Mouse (Mus musculus) frontal cortex, postnatal 14 days (tissue): Measurements from ENCODE around the gene Stag2.

Source experiments
- DNase-seq, 2 experiments: peaks; one replicate each; pipeline ENCODE4 v3.0.0; 2022; ENCODE audit warnings: low spot score in 2 of 2

Gene Stag2

GRCm38 (mm10) chrX:42215742-42216141 lies 66.6 kb downstream of the Stag2 start:
- DNase-seq = no peak

- DNase-seq = no peak
These were observed 101.2 kb downstream of the Stag2 start for GRCm38 (mm10) chrX:42250342-42250741.

GRCm38 (mm10) chrX:42272713-42273112 lies 123.6 kb downstream of the Stag2 start:
- DNase-seq = no peak

- no peak for DNase-seq
These were observed 141.1 kb downstream of the Stag2 start for GRCm38 (mm10) chrX:42290215-42290614.

- DNase-seq = no peak
These were observed 166.1 kb downstream of the Stag2 start for GRCm38 (mm10) chrX:42315231-42315630.

- DNase-seq = no peak
These were observed 171.3 kb downstream of the Stag2 start for GRCm38 (mm10) chrX:42320424-42320823.

- DNase-seq = no peak
These were observed 172.2 kb downstream of the Stag2 start for GRCm38 (mm10) chrX:42321200-42321773.

GRCm38 (mm10) chrX:42324848-42325247 lies 175.7 kb downstream of the Stag2 start:
- no peak for DNase-seq
